Mouse (Mus musculus) ES-E14 (cell line): Measurements from ENCODE around the gene Kremen1.

Source experiments
- CHD2 ChIP-seq: IDR thresholded peaks from 2 replicates; pipeline ENCODE4 v1.6.1; 2014; ENCODE audit warnings: mild to moderate bottlenecking, low read depth, low read length, inconsistent platforms
- MAFK ChIP-seq: IDR thresholded peaks from 2 replicates; pipeline ENCODE4 v1.6.1; 2014; ENCODE audit warnings: mild to moderate bottlenecking, low read depth, low read length, inconsistent platforms; ENCODE audit not compliant: insufficient read depth
- ZNF384 ChIP-seq: IDR thresholded peaks from 2 replicates; pipeline ENCODE4 v1.6.1; 2012; ENCODE audit warnings: low read depth, low read length, inconsistent platforms

DNA sequence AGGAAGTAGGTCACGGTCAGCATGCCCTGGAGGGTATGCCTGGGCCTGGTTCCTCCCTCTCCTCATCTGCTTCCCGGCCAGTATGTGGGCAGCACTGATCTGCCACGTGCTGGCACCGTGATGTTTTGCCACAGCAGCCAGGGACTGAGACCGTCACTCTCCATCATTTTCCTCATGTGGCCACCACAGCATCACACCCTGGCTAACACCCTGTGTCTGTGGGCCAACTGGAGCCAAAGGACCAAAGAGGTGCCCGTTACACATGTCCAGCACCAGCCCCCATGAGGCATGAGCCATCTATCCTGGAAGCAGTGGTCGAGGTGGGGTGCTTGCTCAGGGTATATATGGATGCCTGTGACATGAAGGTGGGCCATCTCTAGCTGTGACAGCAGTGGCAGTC, 86.2 kb downstream of the Kremen1 start:
- no peak for TF ChIP-seq CHD2
- no peak for TF ChIP-seq MAFK
- TF ChIP-seq ZNF384, result no peak
